In genomic region chr11:117966506-117967100, GRCm38 (mm10) we compare ENCODE assay signal across 8 mouse cellular contexts. TPM values are rescaled to one million over a fixed set of nuclear protein-coding genes. Genes with fewer than 3 reads are reported as not detected.
DNase-seq lines count a peak whose midpoint lies in the region; ATAC-seq and TF ChIP-seq lines count a peak whose summit lies in the region.

No protein-coding gene starts in this region.

- peak overlapping the region; percentile 90 for H3K9ac ChIP-seq in forebrain, embryonic 11.5 days (ENCODE audit: low read length)
- no peak overlapping the region for H3K9ac ChIP-seq in liver, embryonic 11.5 days (ENCODE audit: low read depth, low read length)

- ATAC-seq in forebrain, embryonic 11.5 days (replicated peaks; ENCODE audit: low FRiP score): no peak
- ATAC-seq in liver, embryonic 11.5 days (replicated peaks; ENCODE audit: low FRiP score): no peak

- TF ChIP-seq CTCF in E14TG2a.4 (conservative IDR thresholded peaks at IDR 0.05; ENCODE audit: low read length): no peak

- H3K27me3 ChIP-seq in E14TG2a.4 (ENCODE audit: insufficient read depth, low read length): peaks cover 2% of the 10 kb centered on the region; the same call in 1 of the 2 replicates
- peaks cover 19% of the 10 kb centered on the region; the same call in 1 of the 2 replicates for H3K27me3 ChIP-seq in forebrain, embryonic 11.5 days (ENCODE audit: control insufficient read depth, insufficient read depth, low read length)
- H3K27me3 ChIP-seq in liver, embryonic 11.5 days (replicated peaks; ENCODE audit: control insufficient read depth, insufficient read depth, low read length): peaks cover 49% of the 10 kb centered on the region

- DNase-seq in gastrocnemius, postnatal 14 days: peak; percentile 34
- DNase-seq in gastrocnemius, postnatal 10 days: no peak
- DNase-seq in forebrain, embryonic 11.5 days (ENCODE audit: low spot score): no peak
- DNase-seq in liver, embryonic 11.5 days (ENCODE audit: low spot score): no peak
- no peak for DNase-seq in frontal cortex, postnatal 10 days (ENCODE audit: low spot score in 2 of 2)
- DNase-seq in urinary bladder, postnatal 4 days (ENCODE audit: low spot score in 2 of 2): no peak
- DNase-seq in kidney, adult 18-20 months: no peak

- 27% methylated on average over 7 of the region's 7 CpGs for WGBS in forebrain, embryonic 11.5 days
- 51% methylated on average over 7 of the region's 7 CpGs for WGBS in liver, embryonic 11.5 days

- H3K4me3 ChIP-seq in E14TG2a.4 (replicated peaks; ENCODE audit: low read length): peak overlapping the region; percentile 99
- peak overlapping the region; percentile 69 for H3K4me3 ChIP-seq in forebrain, embryonic 11.5 days (ENCODE audit: low read depth, low read length)
- H3K4me3 ChIP-seq in liver, embryonic 11.5 days (ENCODE audit: low read depth, low read length): peak overlapping the region; percentile 58

- H3K9me3 ChIP-seq in E14TG2a.4 (ENCODE audit: low read length): no peaks in the 10 kb centered on the region
- no peaks in the 10 kb centered on the region for H3K9me3 ChIP-seq in forebrain, embryonic 11.5 days (ENCODE audit: control insufficient read depth, low read length)
- H3K9me3 ChIP-seq in liver, embryonic 11.5 days (ENCODE audit: control insufficient read depth, low read length): no peaks in the 10 kb centered on the region

- intact Hi-C loops in gastrocnemius, postnatal 14 days (cut with DNase I; ENCODE audit: low total_unique reads): loop anchor here (5.0 kb wide), 2 partner anchors 54 to 94 kb away; partner anchors contain the start of gene Tha1

- H3K27ac ChIP-seq in forebrain, embryonic 11.5 days (ENCODE audit: low read depth, low read length): no peak overlapping the region
- no peak overlapping the region for H3K27ac ChIP-seq in liver, embryonic 11.5 days (ENCODE audit: low read depth, low read length)

- H3K4me1 ChIP-seq in E14TG2a.4 (replicated peaks; ENCODE audit: low read depth, low read length): peaks cover 78% of the 10 kb centered on the region
- H3K4me1 ChIP-seq in forebrain, embryonic 11.5 days (replicated peaks; ENCODE audit: control insufficient read depth, insufficient read depth, low read length): peaks cover 54% of the 10 kb centered on the region
- peaks cover 68% of the 10 kb centered on the region for H3K4me1 ChIP-seq in liver, embryonic 11.5 days (replicated peaks; ENCODE audit: control insufficient read depth, insufficient read depth, low read length)

- peaks cover 45% of the 10 kb centered on the region for H3K36me3 ChIP-seq in E14TG2a.4 (ENCODE audit: insufficient read depth, low read length)
- no peaks in the 10 kb centered on the region for H3K36me3 ChIP-seq in forebrain, embryonic 11.5 days (ENCODE audit: control insufficient read depth, insufficient read depth, low read length)
- H3K36me3 ChIP-seq in liver, embryonic 11.5 days (ENCODE audit: control insufficient read depth, insufficient read depth, low read length): no peaks in the 10 kb centered on the region

- H3K4me2 ChIP-seq in forebrain, embryonic 11.5 days (ENCODE audit: low read depth, low read length, severe bottlenecking): peak overlapping the region; percentile 90
- peak overlapping the region; percentile 92 for H3K4me2 ChIP-seq in liver, embryonic 11.5 days

RNA-seq across cellular contexts. Expression of gene Socs3, which starts 3.2 kb away (rescaled TPM):
- total RNA-seq in gastrocnemius, postnatal 14 days (2021): 1 to 10 TPM; 2.9 to 3.7 TPM
- 1 to 10 TPM; 6.2 to 9.8 TPM for total RNA-seq in gastrocnemius, postnatal 10 days (2021)
- 5.4 and 5.9 TPM in 2 replicates for polyA plus RNA-seq in forebrain, embryonic 11.5 days (2014; fragmentation: Nextera tagmentation; extraction: Ambion mirVana)
- polyA plus RNA-seq in liver, embryonic 11.5 days (2014; fragmentation: Nextera tagmentation; extraction: Ambion mirVana): 3.7 and 4.6 TPM in 2 replicates

RNA-seq across cellular contexts. Expression of gene Pgs1, which starts 19.5 kb away (rescaled TPM):
- total RNA-seq in gastrocnemius, postnatal 14 days (2021): 10 to 100 TPM; 15.6 to 17.1 TPM
- total RNA-seq in gastrocnemius, postnatal 10 days (2021): 10 to 100 TPM; 17.8 to 21.6 TPM
- 43.4 and 45.7 TPM in 2 replicates for polyA plus RNA-seq in forebrain, embryonic 11.5 days (2014; fragmentation: Nextera tagmentation; extraction: Ambion mirVana)
- polyA plus RNA-seq in liver, embryonic 11.5 days (2014; fragmentation: Nextera tagmentation; extraction: Ambion mirVana): 31.5 and 31.9 TPM in 2 replicates
